Mouse (Mus musculus): Measurements from ENCODE around the gene Mfap5. TPM values are rescaled to one million over a fixed set of nuclear protein-coding genes. Genes with fewer than 3 reads are reported as not detected.

The Mfap5 gene
- total and polyA plus RNA-seq, 3 experiments: 0.15 to 0.42 (median 0.16) TPM

GRCm38 (mm10) chr6:122555266-122555665 is 49.6 kb downstream of the Mfap5 start:
- Histone ChIP-seq H3K9ac (ENCODE audit: insufficient read depth, low read depth) (no peak overlapping the region), H3K27me3 (replicated peaks) (no peaks in the 10 kb centered on the region), H3K79me2 (replicated peaks; ENCODE audit: control insufficient read depth, extremely low read depth, insufficient read depth, poor library complexity, severe bottlenecking) (no peaks in the 10 kb centered on the region), H3K9me3 (replicated peaks; ENCODE audit: low read length) (peaks cover 2% of the 10 kb centered on the region), H3K36me3 (replicated peaks in 1 of 2; ENCODE audit: control insufficient read depth in 1 of 2, insufficient read depth in 1 of 2, low read length in 1 of 2) (peaks cover 0 to 21% of the 10 kb centered on the region in 2 experiments), H3K27ac (ENCODE audit: insufficient read depth, low read depth) (peak overlapping the region; percentile 0; the same call in 1 of the 2 replicates), H3K4me2 (ENCODE audit: insufficient read depth, low read depth, poor library complexity, severe bottlenecking) (peak overlapping the region; percentile 74), H3K4me1 (ENCODE audit: control insufficient read depth in 1 of 2, insufficient read depth in 2 of 2) (peaks cover 12 to 53% of the 10 kb centered on the region in 2 experiments), H3K4me3 (replicated peaks in 1 of 3; ENCODE audit: low read depth in 2 of 3, low read length in 2 of 3, poor library complexity in 1 of 3) (peak overlapping the region; percentile 22 to 76 (median 63))
- dilution Hi-C loops (cut with MboI; ENCODE audit: extremely low pct_ligation_motif_present, extremely low pct_unique_long_range_greater_than_20kb, low sequenced_read_pairs) (no loop called here), in situ Hi-C loops (cut with MboI; ENCODE audit: low pct_ligation_motif_present, low pct_unique_long_range_greater_than_20kb, low sequenced_read_pairs) (no loop called here)
- TF ChIP-seq MAZ (IDR thresholded peaks at IDR 0.05; ENCODE audit: low read depth, low read length) (0 out of 2 replicates have a peak, but pooled peaks have one; percentile 41), IRF4 (IDR thresholded peaks at IDR 0.05; ENCODE audit: low read depth, low read length) (peak; percentile 74), ELF1 (IDR thresholded peaks at IDR 0.05; ENCODE audit: low read depth, low read length) (no peak; the same call in 1 of the 2 replicates), ZMIZ1 (IDR thresholded peaks at IDR 0.05; ENCODE audit: low read depth, low read length) (no peak), MYC (IDR thresholded peaks at IDR 0.05; ENCODE audit: low read depth, low read length) (0 out of 2 replicates have a peak, but pooled peaks have one; percentile 19), TCF12 (IDR thresholded peaks at IDR 0.05; ENCODE audit: low read depth, low read length) (peak; percentile 97), BHLHE40 (IDR thresholded peaks at IDR 0.05; ENCODE audit: low read depth, low read length) (peak; percentile 71), KAT2A (IDR thresholded peaks at IDR 0.05; ENCODE audit: insufficient replicate concordance, low read length) (no peak), MAFK (IDR thresholded peaks at IDR 0.05; ENCODE audit: insufficient replicate concordance, low read length) (0 out of 2 replicates have a peak, but pooled peaks have one; percentile 50), MEF2A (IDR thresholded peaks at IDR 0.05; ENCODE audit: borderline replicate concordance, low read depth, low read length) (peak; percentile 91; the same call in 1 of the 2 replicates), MXI1 (IDR thresholded peaks at IDR 0.05; ENCODE audit: low read depth, low read length) (0 out of 2 replicates have a peak, but pooled peaks have one; percentile 50), MAX (IDR thresholded peaks at IDR 0.05; ENCODE audit: low read length) (no peak), ETS1 (conservative IDR thresholded peaks at IDR 0.05; ENCODE audit: low read depth, low read length) (peak; percentile 97), EP300 (IDR thresholded peaks at IDR 0.05; ENCODE audit: low read length) (peak; percentile 77), SIN3A (IDR thresholded peaks at IDR 0.05; ENCODE audit: low read length) (peak; percentile 74), ZC3H11A (IDR thresholded peaks at IDR 0.05; ENCODE audit: low read depth, low read length) (no peak), TBP (conservative IDR thresholded peaks at IDR 0.05; ENCODE audit: low read depth, low read length) (peak; percentile 36; the same call in 1 of the 2 replicates)
- DNase-seq (ENCODE audit: extremely low read depth): peak; percentile 70

GRCm38 (mm10) chr6:122556959-122557561 is 51.4 kb downstream of the Mfap5 start:
- TF ChIP-seq GABPA (IDR thresholded peaks at IDR 0.05; ENCODE audit: insufficient replicate concordance, low read depth, low read length) (no peak), ZNF384 (IDR thresholded peaks at IDR 0.05; ENCODE audit: low read depth, low read length) (peak; percentile 94), PAX5 (IDR thresholded peaks at IDR 0.05; ENCODE audit: low read length) (no peak), CTCF (conservative IDR thresholded peaks at IDR 0.05 in 1 of 2, IDR thresholded peaks at IDR 0.05 in 1 of 2; ENCODE audit: low read depth in 2 of 2, low read length in 2 of 2) (peak; percentile 72 to 77), SMC3 (IDR thresholded peaks at IDR 0.05; ENCODE audit: low read depth, low read length) (peak; percentile 60), RAD21 (IDR thresholded peaks at IDR 0.05; ENCODE audit: low read depth, low read length) (peak; percentile 51), BHLHE40 (IDR thresholded peaks at IDR 0.05; ENCODE audit: low read depth, low read length) (peak; percentile 63)
- in situ Hi-C loops (cut with MboI; ENCODE audit: low pct_ligation_motif_present, low pct_unique_long_range_greater_than_20kb, low sequenced_read_pairs) (no loop called here), dilution Hi-C loops (cut with MboI; ENCODE audit: extremely low pct_ligation_motif_present, extremely low pct_unique_long_range_greater_than_20kb, low sequenced_read_pairs) (no loop called here)
- Histone ChIP-seq H3K4me1 (ENCODE audit: control insufficient read depth in 1 of 2, insufficient read depth in 2 of 2) (peaks cover 12 to 58% of the 10 kb centered on the region in 2 experiments), H3K36me3 (replicated peaks in 1 of 2; ENCODE audit: control insufficient read depth in 1 of 2, insufficient read depth in 1 of 2, low read length in 1 of 2) (peaks cover 0 to 37% of the 10 kb centered on the region in 2 experiments), H3K27me3 (replicated peaks) (no peaks in the 10 kb centered on the region), H3K27ac (ENCODE audit: insufficient read depth, low read depth) (no peak overlapping the region), H3K9ac (ENCODE audit: insufficient read depth, low read depth) (no peak overlapping the region), H3K9me3 (replicated peaks; ENCODE audit: low read length) (no peaks in the 10 kb centered on the region), H3K4me3 (replicated peaks in 1 of 3; ENCODE audit: low read depth in 2 of 3, low read length in 2 of 3, poor library complexity in 1 of 3) (peak overlapping the region; percentile 35 to 76 (median 63)), H3K79me2 (replicated peaks; ENCODE audit: control insufficient read depth, extremely low read depth, insufficient read depth, poor library complexity, severe bottlenecking) (no peaks in the 10 kb centered on the region), H3K4me2 (ENCODE audit: insufficient read depth, low read depth, poor library complexity, severe bottlenecking) (peak overlapping the region; percentile 72)
- peak; percentile 83 for DNase-seq (ENCODE audit: extremely low read depth)
